Mouse (Mus musculus) testis, adult 2 months (tissue): ENCODE results near the gene Tln2.

Experiments used
- CTCF ChIP-seq: fragments of 200-500 bp; IDR thresholded peaks from 2 replicates; pipeline ENCODE4 v1.5.1; 2012; ENCODE audit warnings: low read depth, mild to moderate bottlenecking, inconsistent platforms, low read length, moderate library complexity; ENCODE audit not compliant: control insufficient read depth, insufficient read depth, insufficient replicate concordance
- POLR2A ChIP-seq: fragments of 200-500 bp; IDR thresholded peaks from 2 replicates; pipeline ENCODE4 v1.6.1; 2012; ENCODE audit warnings: low read depth, mild to moderate bottlenecking, inconsistent platforms, low read length, moderate library complexity; ENCODE audit not compliant: control insufficient read depth

GRCm38 (mm10) chr9:67287457-67287856 is 272.0 kb downstream of the Tln2 start:
- TF ChIP-seq POLR2A (no peak), CTCF (no peak)
